Mouse (Mus musculus): Measurements from ENCODE around the gene Gm572. TPM values are rescaled to one million over a fixed set of nuclear protein-coding genes. Genes with fewer than 3 reads are reported as not detected.

Gm572 gene
- total and polyA plus RNA-seq, 2 experiments from 2014 or later = not detected

DNA sequence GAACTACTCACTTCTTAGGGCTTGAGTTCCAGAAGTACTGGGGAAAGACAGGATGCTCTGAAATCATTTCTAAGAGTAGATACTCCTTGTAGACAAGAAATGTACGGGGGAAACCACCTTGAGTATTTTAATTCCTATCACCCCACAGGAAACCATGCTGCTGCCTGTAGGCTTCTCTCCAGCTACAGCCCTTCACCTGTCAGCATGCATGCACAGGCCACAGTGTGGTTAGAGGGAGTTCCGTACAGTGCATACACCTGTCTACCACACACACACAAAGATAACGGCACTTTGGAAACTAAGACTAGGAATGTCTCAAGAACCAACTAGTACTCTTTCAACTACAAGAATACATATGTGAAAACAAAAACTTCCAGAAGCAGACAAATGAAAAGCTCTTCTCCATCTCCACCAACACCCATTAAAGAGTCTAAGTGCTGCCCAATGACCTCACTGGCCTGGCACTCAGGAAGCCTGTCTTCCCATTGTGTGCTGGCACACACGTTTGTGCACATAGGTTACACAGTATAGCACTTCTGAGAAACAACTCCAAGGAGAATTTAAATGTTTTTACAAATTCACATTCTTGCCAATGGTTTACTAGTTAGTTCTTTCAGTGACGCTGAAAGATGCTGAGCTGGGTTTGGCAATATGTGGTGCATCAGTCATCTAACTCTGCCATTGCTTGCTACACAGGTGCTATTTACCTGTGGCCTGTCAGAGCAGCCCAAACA lies 32.3 kb upstream of the Gm572 start:
- peaks cover 17% of the 10 kb centered on the region; the same call in 1 of the 2 replicates for H3K36me3 ChIP-seq (ENCODE audit: insufficient read depth)
- no peak overlapping the region for H3K9ac ChIP-seq
- no peaks in the 10 kb centered on the region for H3K9me3 ChIP-seq (ENCODE audit: low read length)
- no peak overlapping the region for H3K27ac ChIP-seq (ENCODE audit: low read depth, low read length)
- H3K27me3 ChIP-seq (ENCODE audit: insufficient read depth, low read length) = no peaks in the 10 kb centered on the region
- H3K4me2 ChIP-seq (ENCODE audit: low read depth) = no peak overlapping the region
- ATAC-seq = no peak
- H3K4me1 ChIP-seq (ENCODE audit: insufficient read depth) = no peaks in the 10 kb centered on the region
- no peak for TF ChIP-seq CTCF (IDR thresholded peaks at IDR 0.05; ENCODE audit: low read depth)
- 68% methylated on average over 5 of the region's 5 CpGs for WGBS
- no peak overlapping the region for H3K4me3 ChIP-seq (ENCODE audit: low read depth, low read length)
- no peak for DNase-seq

DNA sequence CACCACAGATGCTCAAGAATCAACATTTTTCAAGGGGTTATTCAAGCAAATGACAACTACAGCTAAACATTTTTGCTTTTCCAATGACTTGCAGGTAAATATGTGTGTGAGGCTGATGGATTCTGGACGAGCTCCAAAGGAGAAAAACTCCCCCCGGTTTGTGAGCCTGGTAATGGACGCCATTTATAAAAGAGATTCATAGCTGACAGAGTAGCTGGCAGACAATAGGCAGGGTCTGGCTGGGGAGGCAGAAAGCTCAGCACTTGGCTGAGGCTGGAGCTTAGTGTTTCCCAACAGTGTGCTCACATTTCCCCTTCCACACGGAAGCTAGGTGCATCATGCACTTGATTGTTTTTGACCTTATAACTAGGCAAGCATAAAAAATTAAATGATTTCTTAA lies 30.6 kb upstream of the Gm572 start:
- no peak overlapping the region for H3K9ac ChIP-seq
- WGBS = 31% methylated on average over 4 of the region's 4 CpGs
- H3K36me3 ChIP-seq (ENCODE audit: insufficient read depth) = peaks cover 28% of the 10 kb centered on the region
- no peaks in the 10 kb centered on the region for H3K4me1 ChIP-seq (ENCODE audit: insufficient read depth)
- TF ChIP-seq CTCF (IDR thresholded peaks at IDR 0.05; ENCODE audit: low read depth) = no peak
- DNase-seq (no peak), ATAC-seq (no peak)
- no peaks in the 10 kb centered on the region for H3K9me3 ChIP-seq (ENCODE audit: low read length)
- no peaks in the 10 kb centered on the region for H3K27me3 ChIP-seq (ENCODE audit: insufficient read depth, low read length)
- H3K4me3 ChIP-seq (ENCODE audit: low read depth, low read length) = no peak overlapping the region
- H3K4me2 ChIP-seq (ENCODE audit: low read depth) = no peak overlapping the region
- no peak overlapping the region for H3K27ac ChIP-seq (ENCODE audit: low read depth, low read length)

DNA sequence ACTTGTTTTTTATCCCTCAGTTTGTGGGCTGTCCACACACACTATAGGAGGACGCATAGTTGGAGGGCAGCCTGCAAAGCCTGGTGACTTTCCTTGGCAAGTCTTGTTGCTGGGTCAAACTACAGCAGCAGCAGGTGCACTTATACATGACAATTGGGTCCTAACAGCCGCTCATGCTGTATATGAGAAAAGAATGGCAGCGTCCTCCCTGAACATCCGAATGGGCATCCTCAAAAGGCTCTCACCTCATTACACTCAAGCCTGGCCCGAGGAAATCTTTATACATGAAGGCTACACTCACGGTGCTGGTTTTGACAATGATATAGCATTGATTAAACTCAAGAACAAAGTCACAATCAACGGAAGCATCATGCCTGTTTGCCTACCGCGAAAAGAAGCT lies 29.4 kb upstream of the Gm572 start:
- Histone ChIP-seq H3K36me3 (ENCODE audit: insufficient read depth) (peaks cover 36% of the 10 kb centered on the region), H3K9ac (no peak overlapping the region), H3K9me3 (ENCODE audit: low read length) (no peaks in the 10 kb centered on the region), H3K4me1 (ENCODE audit: insufficient read depth) (no peaks in the 10 kb centered on the region), H3K4me2 (ENCODE audit: low read depth) (no peak overlapping the region), H3K27ac (ENCODE audit: low read depth, low read length) (no peak overlapping the region), H3K4me3 (ENCODE audit: low read depth, low read length) (no peak overlapping the region), H3K27me3 (ENCODE audit: insufficient read depth, low read length) (no peaks in the 10 kb centered on the region)
- DNase-seq (no peak), ATAC-seq (no peak)
- no peak for TF ChIP-seq CTCF (IDR thresholded peaks at IDR 0.05; ENCODE audit: low read depth)
- WGBS = 38% methylated on average over 9 of the region's 9 CpGs

DNA sequence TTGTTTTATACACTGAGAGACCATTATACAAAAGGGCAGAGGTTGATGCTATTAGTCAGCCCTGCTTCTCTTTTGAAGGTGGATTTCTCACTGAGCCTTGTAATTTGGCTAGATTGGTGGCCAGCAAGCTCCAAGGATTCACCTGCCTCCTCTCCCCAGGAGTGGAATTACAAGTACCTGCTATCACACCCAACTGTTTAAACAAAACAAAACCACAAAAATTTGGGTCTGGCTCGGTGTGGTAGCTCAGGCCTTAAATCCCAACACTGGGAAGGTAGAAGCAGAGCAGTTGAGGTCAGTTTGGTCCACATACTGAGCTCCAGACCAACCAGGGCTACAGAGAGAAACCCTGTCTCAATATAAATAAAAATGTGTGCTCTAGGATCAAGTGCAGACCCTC lies 23.3 kb upstream of the Gm572 start:
- no peak for ATAC-seq
- Histone ChIP-seq H3K9me3 (ENCODE audit: low read length) (no peaks in the 10 kb centered on the region), H3K9ac (no peak overlapping the region)

DNA sequence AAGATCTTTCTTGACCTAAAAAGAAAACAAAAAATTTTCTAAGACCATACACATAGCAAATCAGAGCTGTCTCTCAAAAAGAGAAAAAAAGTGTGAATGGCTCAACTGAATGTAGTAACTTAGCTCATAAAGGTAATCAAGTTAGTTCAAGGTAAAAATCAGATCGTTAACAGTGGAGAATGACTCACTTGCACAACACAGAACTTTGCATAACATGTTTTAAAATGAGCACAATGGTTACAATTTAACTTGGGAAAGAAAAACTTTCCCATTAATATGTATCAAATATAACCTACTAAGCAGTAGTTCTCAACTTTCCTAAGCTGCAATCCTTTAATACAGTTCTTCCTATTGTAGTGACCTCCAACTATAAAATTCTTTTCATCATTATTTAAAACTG lies 22.4 kb upstream of the Gm572 start:
- H3K4me3 ChIP-seq (ENCODE audit: low read depth, low read length) = no peak overlapping the region
- DNase-seq = no peak
- no peaks in the 10 kb centered on the region for H3K9me3 ChIP-seq (ENCODE audit: low read length)
- H3K4me2 ChIP-seq (ENCODE audit: low read depth) = no peak overlapping the region
- peaks cover 10% of the 10 kb centered on the region; the same call in 1 of the 2 replicates for H3K4me1 ChIP-seq (ENCODE audit: insufficient read depth)
- 81% methylated on average over 1 of the region's 1 CpGs for WGBS
- no peak overlapping the region for H3K9ac ChIP-seq
- ATAC-seq = no peak
- H3K36me3 ChIP-seq (ENCODE audit: insufficient read depth) = peaks cover 73% of the 10 kb centered on the region
- H3K27me3 ChIP-seq (ENCODE audit: insufficient read depth, low read length) = no peaks in the 10 kb centered on the region
- TF ChIP-seq CTCF (IDR thresholded peaks at IDR 0.05; ENCODE audit: low read depth) = no peak
- H3K27ac ChIP-seq (ENCODE audit: low read depth, low read length) = no peak overlapping the region

More for the DNA sequence above, 23.3 kb upstream of the Gm572 start:
- Histone ChIP-seq H3K4me1 (ENCODE audit: insufficient read depth) (peaks cover 1% of the 10 kb centered on the region; the same call in 1 of the 2 replicates), H3K27me3 (ENCODE audit: insufficient read depth, low read length) (no peaks in the 10 kb centered on the region), H3K4me2 (ENCODE audit: low read depth) (no peak overlapping the region), H3K27ac (ENCODE audit: low read depth, low read length) (no peak overlapping the region), H3K4me3 (ENCODE audit: low read depth, low read length) (no peak overlapping the region), H3K36me3 (ENCODE audit: insufficient read depth) (peaks cover 79% of the 10 kb centered on the region)
- no peak for TF ChIP-seq CTCF (IDR thresholded peaks at IDR 0.05; ENCODE audit: low read depth)
- no peak for DNase-seq
- WGBS = 95% methylated on average over 1 of the region's 1 CpGs

DNA sequence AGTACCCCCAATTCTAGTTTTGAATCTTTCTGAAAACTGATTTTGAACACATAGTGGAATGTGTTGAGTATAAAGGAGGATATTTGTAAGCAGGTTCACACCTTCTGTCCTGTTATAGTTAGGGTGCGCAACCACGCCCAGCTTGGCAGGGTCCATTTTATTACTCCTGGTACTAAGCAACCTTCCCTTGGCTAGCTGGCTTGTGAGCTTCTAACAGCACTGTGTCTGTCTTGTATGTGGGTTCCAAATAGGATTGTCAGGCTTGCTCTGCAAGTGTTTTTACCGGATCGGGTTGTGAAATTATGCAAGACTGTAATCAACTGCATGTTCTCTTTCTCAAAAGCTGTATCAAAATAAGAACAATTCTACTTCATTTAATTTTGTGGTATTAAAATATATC lies 20.6 kb upstream of the Gm572 start:
- Histone ChIP-seq H3K4me1 (ENCODE audit: insufficient read depth) (peaks cover 10% of the 10 kb centered on the region; the same call in 1 of the 2 replicates), H3K9ac (no peak overlapping the region), H3K4me2 (ENCODE audit: low read depth) (no peak overlapping the region), H3K27me3 (ENCODE audit: insufficient read depth, low read length) (no peaks in the 10 kb centered on the region), H3K4me3 (ENCODE audit: low read depth, low read length) (no peak overlapping the region), H3K9me3 (ENCODE audit: low read length) (no peaks in the 10 kb centered on the region), H3K36me3 (ENCODE audit: insufficient read depth) (peaks cover 57% of the 10 kb centered on the region), H3K27ac (ENCODE audit: low read depth, low read length) (no peak overlapping the region)
- TF ChIP-seq CTCF (IDR thresholded peaks at IDR 0.05; ENCODE audit: low read depth) = no peak
- WGBS = 93% methylated on average over 4 of the region's 4 CpGs
- ATAC-seq = no peak
- no peak for DNase-seq

DNA sequence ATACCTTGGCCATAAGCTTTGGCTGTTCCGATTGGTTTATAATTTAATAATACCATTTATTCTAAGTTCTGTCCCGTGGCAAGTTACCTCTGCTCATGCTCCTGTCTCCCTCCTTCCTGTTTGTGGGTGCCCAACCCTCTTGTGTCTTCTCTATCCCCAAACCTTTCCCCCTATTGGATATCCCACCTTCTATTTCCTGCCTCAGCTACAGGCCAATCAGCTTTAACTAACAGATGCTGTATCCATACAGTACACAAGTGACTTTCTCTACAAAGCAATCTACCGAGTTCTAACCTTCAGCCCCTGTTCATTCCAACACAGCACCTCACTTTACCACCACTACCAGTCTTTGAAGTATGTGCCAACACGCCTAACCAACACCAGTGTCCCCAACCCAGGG lies 19.5 kb upstream of the Gm572 start:
- H3K4me2 ChIP-seq (ENCODE audit: low read depth) = no peak overlapping the region
- WGBS = 88% methylated on average over 4 of the region's 4 CpGs
- H3K27ac ChIP-seq (ENCODE audit: low read depth, low read length) = no peak overlapping the region
- peaks cover 10% of the 10 kb centered on the region; the same call in 1 of the 2 replicates for H3K4me1 ChIP-seq (ENCODE audit: insufficient read depth)
- H3K36me3 ChIP-seq (ENCODE audit: insufficient read depth) = peaks cover 51% of the 10 kb centered on the region
- H3K4me3 ChIP-seq (ENCODE audit: low read depth, low read length) = no peak overlapping the region
- no peaks in the 10 kb centered on the region for H3K27me3 ChIP-seq (ENCODE audit: insufficient read depth, low read length)
- H3K9me3 ChIP-seq (ENCODE audit: low read length) = no peaks in the 10 kb centered on the region
- no peak for ATAC-seq
- no peak for TF ChIP-seq CTCF (IDR thresholded peaks at IDR 0.05; ENCODE audit: low read depth)
- no peak overlapping the region for H3K9ac ChIP-seq
- DNase-seq = no peak
